Mouse (Mus musculus): ENCODE measurements around the gene Exd1. TPM values are rescaled to one million over a fixed set of nuclear protein-coding genes. Genes with fewer than 3 reads are reported as not detected.
"Not testable (repeated sequence)": the region's sequence is repeated elsewhere in the genome, so short reads cannot be mapped to it uniquely, and the experiment has no call there.

Exd1 gene
- polyA plus RNA-seq, 1 experiment from 2014 or later: 0.55 TPM

DNA sequence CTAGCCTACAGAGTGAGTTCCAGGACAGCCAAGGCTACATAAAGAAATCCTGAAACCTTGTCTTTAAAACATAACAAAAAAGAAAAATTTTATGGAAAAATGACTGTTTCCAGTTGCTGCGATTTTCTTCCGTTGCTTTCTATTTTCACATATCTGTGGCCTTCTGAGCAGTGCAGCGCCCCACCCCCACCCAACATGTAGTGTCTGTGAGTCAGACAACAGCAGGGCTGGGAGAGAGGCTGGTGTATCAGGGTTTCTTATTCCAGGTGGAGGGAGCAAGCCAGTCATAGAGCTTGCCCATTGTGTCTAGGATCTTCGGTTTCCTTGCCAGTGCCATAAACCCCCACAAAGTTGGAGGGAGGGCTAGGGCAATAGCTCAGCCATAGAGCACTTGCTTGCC lies 23.6 kb downstream of the Exd1 start:
- H3K4me1 ChIP-seq (replicated peaks): no peaks in the 10 kb centered on the region
- no peak overlapping the region for H3K4me3 ChIP-seq
- H3K36me3 ChIP-seq: no peaks in the 10 kb centered on the region
- no peak overlapping the region for H3K9ac ChIP-seq
- no peak overlapping the region for H3K27ac ChIP-seq
- H3K9me3 ChIP-seq: no peaks in the 10 kb centered on the region
- whole genome bisulfite sequencing: 86% methylated on average over 4 of the region's 4 CpGs
- H3K27me3 ChIP-seq: no peaks in the 10 kb centered on the region
- no peak overlapping the region for H3K4me2 ChIP-seq
- ATAC-seq (ENCODE audit: low FRiP score): no peak

DNA sequence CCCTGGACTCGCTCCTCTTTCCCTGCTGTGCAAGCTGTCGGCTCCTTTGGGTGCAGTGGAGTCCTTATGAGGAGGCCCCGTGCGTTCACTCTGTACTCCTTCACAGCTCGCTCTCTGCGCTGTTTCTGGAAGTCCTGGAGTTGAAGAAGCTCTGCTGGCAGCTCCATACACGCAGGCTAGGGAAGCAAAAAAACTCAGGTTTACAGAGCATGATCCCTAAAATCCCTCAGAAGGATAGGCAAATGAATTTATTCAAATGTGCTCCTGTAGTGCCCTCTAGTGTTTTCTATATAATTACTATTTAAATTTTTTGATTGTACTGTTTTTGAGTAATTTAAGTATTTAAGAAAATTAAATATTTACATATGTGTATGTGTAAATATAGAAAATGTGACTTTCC lies 26.9 kb downstream of the Exd1 start:
- Histone ChIP-seq H3K36me3 (no peaks in the 10 kb centered on the region), H3K4me3 (no peak overlapping the region), H3K4me2 (no peak overlapping the region), H3K9me3 (no peaks in the 10 kb centered on the region), H3K4me1 (replicated peaks) (no peaks in the 10 kb centered on the region), H3K9ac (no peak overlapping the region), H3K27ac (no peak overlapping the region), H3K27me3 (no peaks in the 10 kb centered on the region)
- 72% methylated on average over 7 of the region's 7 CpGs for WGBS
- ATAC-seq (ENCODE audit: low FRiP score): no peak

DNA sequence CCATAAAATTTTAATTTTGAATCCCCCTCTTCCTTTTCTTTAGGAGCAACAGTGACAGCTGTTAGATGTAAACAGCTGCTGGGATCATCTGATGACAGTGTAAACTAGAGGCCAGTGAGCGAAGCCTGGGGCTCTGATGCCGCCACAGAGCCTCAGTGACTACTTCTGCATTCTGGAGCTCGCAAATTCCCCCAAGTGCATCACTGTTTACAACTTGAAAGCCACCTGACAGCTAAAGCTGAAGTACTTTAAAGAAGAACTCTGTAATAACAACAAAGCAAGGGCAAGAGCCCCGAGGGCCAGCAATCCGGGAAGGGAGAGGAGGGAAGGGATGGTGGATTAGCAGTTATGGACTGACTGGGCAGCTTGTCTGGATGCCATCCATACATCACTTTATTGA lies 30.6 kb downstream of the Exd1 start:
- H3K27ac ChIP-seq: no peak overlapping the region
- no peaks in the 10 kb centered on the region for H3K9me3 ChIP-seq
- H3K9ac ChIP-seq: no peak overlapping the region
- WGBS: 64% methylated on average over 5 of the region's 5 CpGs
- H3K4me2 ChIP-seq: no peak overlapping the region
- no peak for ATAC-seq (ENCODE audit: low FRiP score)
- H3K4me1 ChIP-seq (replicated peaks): no peaks in the 10 kb centered on the region
- H3K27me3 ChIP-seq: no peaks in the 10 kb centered on the region
- H3K4me3 ChIP-seq: no peak overlapping the region
- no peaks in the 10 kb centered on the region for H3K36me3 ChIP-seq

DNA sequence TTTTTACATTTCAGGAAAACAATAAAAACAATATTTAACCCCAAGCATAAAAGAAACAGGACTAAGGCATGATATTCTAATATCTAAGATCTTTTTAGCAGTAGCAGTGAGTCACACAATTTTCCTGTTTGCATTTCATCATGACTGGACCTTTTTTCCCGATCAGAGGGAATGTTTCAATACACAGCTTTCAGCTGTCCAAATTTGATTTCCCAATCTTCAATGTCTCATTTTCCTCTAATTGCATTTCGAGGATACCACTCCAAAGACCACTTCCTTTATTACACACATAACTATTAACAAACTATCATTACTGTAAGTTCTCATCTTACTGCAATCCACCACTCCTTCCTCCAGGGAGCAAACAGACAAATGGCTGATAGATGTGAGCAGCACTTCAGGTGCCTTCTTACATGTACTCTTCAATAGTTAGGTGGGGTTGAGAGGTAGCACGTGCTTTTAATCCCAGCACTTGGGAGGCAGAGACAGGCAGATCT lies 33.4 kb downstream of the Exd1 start:
- no peak overlapping the region for H3K4me3 ChIP-seq
- ATAC-seq (ENCODE audit: low FRiP score): no peak
- no peaks in the 10 kb centered on the region for H3K36me3 ChIP-seq
- H3K27me3 ChIP-seq: no peaks in the 10 kb centered on the region
- H3K9ac ChIP-seq: no peak overlapping the region
- H3K4me2 ChIP-seq: no peak overlapping the region
- 86% methylated on average over 3 of the region's 3 CpGs for WGBS
- H3K9me3 ChIP-seq: no peaks in the 10 kb centered on the region
- H3K4me1 ChIP-seq (replicated peaks): no peaks in the 10 kb centered on the region
- no peak overlapping the region for H3K27ac ChIP-seq

GRCm38 (mm10) chr2:119512292-119512691 lies 35.1 kb downstream of the Exd1 start:
- no peak overlapping the region for H3K4me3 ChIP-seq
- no peak overlapping the region for H3K9ac ChIP-seq
- no peaks in the 10 kb centered on the region for H3K27me3 ChIP-seq
- no peak for ATAC-seq (ENCODE audit: low FRiP score)
- no peak overlapping the region for H3K27ac ChIP-seq
- 83% methylated on average over 3 of the region's 3 CpGs for WGBS
- no peaks in the 10 kb centered on the region for H3K9me3 ChIP-seq
- H3K36me3 ChIP-seq: no peaks in the 10 kb centered on the region
- H3K4me1 ChIP-seq (replicated peaks): no peaks in the 10 kb centered on the region
- H3K4me2 ChIP-seq: no peak overlapping the region

- Histone ChIP-seq H3K9ac (no peak overlapping the region), H3K27me3 (no peaks in the 10 kb centered on the region), H3K4me2 (no peak overlapping the region), H3K4me3 (no peak overlapping the region), H3K4me1 (replicated peaks) (no peaks in the 10 kb centered on the region), H3K36me3 (no peaks in the 10 kb centered on the region), H3K9me3 (no peaks in the 10 kb centered on the region), H3K27ac (no peak overlapping the region)
- no peak for ATAC-seq (ENCODE audit: low FRiP score)
- WGBS: 89% methylated on average over 2 of the region's 2 CpGs
Observed at GRCm38 (mm10) chr2:119510856-119511255, 36.6 kb downstream of the Exd1 start.

DNA sequence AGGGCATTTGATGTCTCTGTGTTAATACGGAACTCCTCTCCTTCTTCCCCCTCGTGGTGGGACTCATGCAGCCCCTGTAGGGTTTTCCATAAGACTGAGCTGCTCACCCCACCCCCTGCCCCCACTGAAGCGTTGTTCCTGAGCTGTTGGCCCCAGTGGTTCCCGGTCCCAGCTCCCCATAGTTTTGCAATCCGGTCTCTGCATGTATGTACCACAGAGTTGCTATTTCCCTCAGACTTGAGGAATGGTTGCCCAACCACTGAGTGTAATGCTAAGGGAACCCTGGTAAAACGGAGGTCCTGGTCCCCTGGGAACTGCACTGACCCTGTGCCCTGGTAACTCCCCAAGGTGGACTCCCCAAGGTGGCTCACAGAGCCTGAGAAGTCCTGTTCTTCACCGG lies 38.9 kb downstream of the Exd1 start:
- not testable (repeated sequence) for ATAC-seq (ENCODE audit: low FRiP score); H3K4me2 ChIP-seq; H3K4me1 ChIP-seq (replicated peaks); H3K27ac ChIP-seq; H3K27me3 ChIP-seq; H3K9ac ChIP-seq; H3K9me3 ChIP-seq; H3K36me3 ChIP-seq; H3K4me3 ChIP-seq
- WGBS: 73% methylated on average over 7 of the region's 7 CpGs

- Histone ChIP-seq H3K4me1 (replicated peaks) (no peaks in the 10 kb centered on the region), H3K27me3 (no peaks in the 10 kb centered on the region), H3K27ac (no peak overlapping the region), H3K4me3 (no peak overlapping the region), H3K36me3 (no peaks in the 10 kb centered on the region), H3K9me3 (no peaks in the 10 kb centered on the region), H3K9ac (no peak overlapping the region), H3K4me2 (no peak overlapping the region)
- ATAC-seq (ENCODE audit: low FRiP score): no peak
Observed at GRCm38 (mm10) chr2:119507108-119507507, 40.3 kb downstream of the Exd1 start.

GRCm38 (mm10) chr2:119500965-119501652 lies 46.3 kb downstream of the Exd1 start:
- WGBS: 88% methylated on average over 2 of the region's 2 CpGs
- no peaks in the 10 kb centered on the region for H3K9me3 ChIP-seq
- H3K4me1 ChIP-seq (replicated peaks): no peaks in the 10 kb centered on the region
- no peak overlapping the region for H3K9ac ChIP-seq
- ATAC-seq (ENCODE audit: low FRiP score): no peak
- no peaks in the 10 kb centered on the region for H3K36me3 ChIP-seq
- H3K4me2 ChIP-seq: no peak overlapping the region
- no peak overlapping the region for H3K27ac ChIP-seq
- no peaks in the 10 kb centered on the region for H3K27me3 ChIP-seq
- no peak overlapping the region for H3K4me3 ChIP-seq

GRCm38 (mm10) chr2:119498859-119499258 lies 48.6 kb downstream of the Exd1 start:
- no peaks in the 10 kb centered on the region for H3K9me3 ChIP-seq
- 88% methylated on average over 2 of the region's 2 CpGs for WGBS
- H3K9ac ChIP-seq: no peak overlapping the region
- no peaks in the 10 kb centered on the region for H3K27me3 ChIP-seq
- no peaks in the 10 kb centered on the region for H3K4me1 ChIP-seq (replicated peaks)
- H3K27ac ChIP-seq: no peak overlapping the region
- H3K36me3 ChIP-seq: no peaks in the 10 kb centered on the region
- no peak overlapping the region for H3K4me3 ChIP-seq
- H3K4me2 ChIP-seq: no peak overlapping the region
- no peak for ATAC-seq (ENCODE audit: low FRiP score)

DNA sequence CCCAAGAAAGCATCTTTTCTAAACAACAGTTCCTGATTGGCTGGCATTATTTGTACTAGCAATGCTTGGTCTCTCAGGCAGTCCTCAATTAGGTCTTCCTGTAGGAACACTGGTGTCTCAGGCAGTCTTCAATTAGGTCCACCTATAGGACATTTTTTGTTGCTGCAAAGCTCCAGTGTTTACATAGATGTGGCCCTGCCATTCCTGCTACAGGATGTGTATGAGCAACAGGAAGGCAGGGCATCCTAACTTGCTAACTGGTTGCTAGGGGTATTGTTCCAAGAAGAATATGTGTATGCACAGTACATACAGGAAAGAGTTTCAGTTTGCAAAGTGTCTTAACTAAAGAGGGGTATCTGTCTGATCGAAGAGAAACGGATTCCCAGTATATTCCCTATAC lies 51.3 kb downstream of the Exd1 start:
- no peak overlapping the region for H3K9ac ChIP-seq
- no peak overlapping the region for H3K27ac ChIP-seq
- no peaks in the 10 kb centered on the region for H3K36me3 ChIP-seq
- H3K4me1 ChIP-seq (replicated peaks): no peaks in the 10 kb centered on the region
- no peaks in the 10 kb centered on the region for H3K27me3 ChIP-seq
- WGBS: 88% methylated on average over 2 of the region's 2 CpGs
- H3K4me3 ChIP-seq: no peak overlapping the region
- no peaks in the 10 kb centered on the region for H3K9me3 ChIP-seq
- ATAC-seq (ENCODE audit: low FRiP score): no peak
- H3K4me2 ChIP-seq: no peak overlapping the region

- Histone ChIP-seq H3K36me3 (no peaks in the 10 kb centered on the region), H3K4me2 (no peak overlapping the region), H3K4me3 (no peak overlapping the region), H3K9me3 (no peaks in the 10 kb centered on the region), H3K4me1 (replicated peaks) (no peaks in the 10 kb centered on the region), H3K27ac (no peak overlapping the region), H3K27me3 (no peaks in the 10 kb centered on the region), H3K9ac (no peak overlapping the region)
- ATAC-seq (ENCODE audit: low FRiP score): no peak
- WGBS: 62% methylated on average over 5 of the region's 5 CpGs
Observed at GRCm38 (mm10) chr2:119491953-119492352, 55.5 kb downstream of the Exd1 start.

- Histone ChIP-seq H3K9ac (no peak overlapping the region), H3K4me2 (no peak overlapping the region), H3K36me3 (no peaks in the 10 kb centered on the region), H3K9me3 (no peaks in the 10 kb centered on the region), H3K4me3 (no peak overlapping the region), H3K27ac (no peak overlapping the region), H3K4me1 (replicated peaks) (no peaks in the 10 kb centered on the region), H3K27me3 (no peaks in the 10 kb centered on the region)
- no peak for ATAC-seq (ENCODE audit: low FRiP score)
- 9% methylated on average over 4 of the region's 4 CpGs for WGBS
Observed at GRCm38 (mm10) chr2:119486488-119486887, 60.9 kb downstream of the Exd1 start.
